Mouse (Mus musculus) CH12.LX (cell line): Measurements from ENCODE around the gene Mpz. TPM values are rescaled to one million over a fixed set of nuclear protein-coding genes. Genes with fewer than 3 reads are reported as not detected.

Experiments
- DNase-seq: peaks from one replicate; pipeline ENCODE4 v3.0.0-alpha.2; 2013; ENCODE audit errors: extremely low read depth
- H3K27ac ChIP-seq: 2 replicates; pipeline ENCODE4 v1.5.1; 2012; ENCODE audit warnings: low read depth, mild to moderate bottlenecking, control low read depth, moderate library complexity; ENCODE audit not compliant: insufficient read depth
- H3K27me3 ChIP-seq: replicated peaks from 2 replicates; pipeline ENCODE3; 2012; ENCODE audit warnings: inconsistent platforms
- H3K36me3 ChIP-seq, 2 experiments: replicated peaks in 1 of 2; 2 replicates each; pipeline versions ENCODE3 to v1.6.1; 2012; ENCODE audit warnings: inconsistent platforms in 1 of 2, low read length in 1 of 2, mild to moderate bottlenecking in 1 of 2, mixed read lengths in 1 of 2, moderate library complexity in 1 of 2; ENCODE audit not compliant: control insufficient read depth in 1 of 2, insufficient read depth in 1 of 2
- H3K4me1 ChIP-seq, 2 experiments: 2 replicates each; pipeline ENCODE4 v1.6.1; 2012; ENCODE audit warnings: inconsistent platforms in 1 of 2, moderate library complexity in 1 of 2; ENCODE audit not compliant: insufficient read depth in 2 of 2, control insufficient read depth in 1 of 2
- H3K4me2 ChIP-seq: 2 replicates; pipeline ENCODE4 v1.6.1; 2012; ENCODE audit warnings: low read depth, mild to moderate bottlenecking, control low read depth; ENCODE audit not compliant: poor library complexity, insufficient read depth, severe bottlenecking
- H3K4me3 ChIP-seq, 3 experiments: fragments of 150-350 bp in 1 of 3; sonication (generic) in 1 of 3; replicated peaks in 1 of 3; 2 replicates each; pipeline versions ENCODE3 to v1.5.1; 2011 to 2012; ENCODE audit warnings: low read depth in 2 of 3, low read length in 2 of 3, mild to moderate bottlenecking in 2 of 3, moderate library complexity in 2 of 3, control low read depth in 1 of 3, improper control_type of control experiment in 1 of 3, inconsistent platforms in 1 of 3, mixed read lengths in 1 of 3; ENCODE audit not compliant: poor library complexity in 1 of 3
- H3K79me2 ChIP-seq: replicated peaks from 2 replicates; pipeline ENCODE4 v1.6.1; 2012; ENCODE audit warnings: mild to moderate bottlenecking, moderate library complexity; ENCODE audit not compliant: control insufficient read depth, poor library complexity, insufficient read depth, severe bottlenecking; ENCODE audit errors: extremely low read depth
- H3K9ac ChIP-seq: 2 replicates; pipeline ENCODE4 v1.6.1; 2012; ENCODE audit warnings: low read depth, mild to moderate bottlenecking, control low read depth, moderate library complexity; ENCODE audit not compliant: insufficient read depth
- H3K9me3 ChIP-seq: replicated peaks from 2 replicates; pipeline ENCODE3; 2012; ENCODE audit warnings: low read length, inconsistent platforms, mixed read lengths
- BHLHE40 ChIP-seq: IDR thresholded peaks from 2 replicates; pipeline ENCODE4 v1.6.1; 2011; ENCODE audit warnings: mild to moderate bottlenecking, low read depth, low read length, improper control_type of control experiment
- CHD2 ChIP-seq: IDR thresholded peaks from 2 replicates; pipeline ENCODE4 v1.6.1; 2011; ENCODE audit warnings: low read length, improper control_type of control experiment
- E2F4 ChIP-seq: IDR thresholded peaks from 2 replicates; pipeline ENCODE4 v1.6.1; 2011; ENCODE audit warnings: low read depth, low read length, improper control_type of control experiment; ENCODE audit not compliant: insufficient replicate concordance
- ETS1 ChIP-seq: conservative IDR thresholded peaks from 2 replicates; pipeline ENCODE4 v1.6.1; 2012; ENCODE audit warnings: low read depth, mild to moderate bottlenecking, inconsistent platforms, low read length, improper control_type of control experiment, moderate library complexity
- JUND ChIP-seq: conservative IDR thresholded peaks from 2 replicates; pipeline ENCODE4 v1.6.1; 2011; ENCODE audit warnings: low read depth, low read length, improper control_type of control experiment
- KAT2A ChIP-seq: IDR thresholded peaks from 2 replicates; pipeline ENCODE4 v1.6.1; 2012; ENCODE audit warnings: low read length, improper control_type of control experiment, inconsistent platforms; ENCODE audit not compliant: insufficient replicate concordance
- MAX ChIP-seq: IDR thresholded peaks from 2 replicates; pipeline ENCODE4 v1.6.1; 2011; ENCODE audit warnings: low read length, improper control_type of control experiment
- MAZ ChIP-seq: IDR thresholded peaks from 2 replicates; pipeline ENCODE4 v1.6.1; 2012; ENCODE audit warnings: low read depth, mild to moderate bottlenecking, inconsistent platforms, low read length, improper control_type of control experiment, moderate library complexity
- MXI1 ChIP-seq: IDR thresholded peaks from 2 replicates; pipeline ENCODE4 v1.6.1; 2011; ENCODE audit warnings: mild to moderate bottlenecking, low read depth, low read length, improper control_type of control experiment
- NELFE ChIP-seq: IDR thresholded peaks from 2 replicates; pipeline ENCODE4 v1.6.1; 2011; ENCODE audit warnings: low read depth, low read length, improper control_type of control experiment
- NRF1 ChIP-seq: IDR thresholded peaks from 2 replicates; pipeline ENCODE4 v1.6.1; 2014; ENCODE audit warnings: low read depth, mild to moderate bottlenecking, inconsistent platforms, low read length, improper control_type of control experiment, moderate library complexity
- PAX5 ChIP-seq: IDR thresholded peaks from 2 replicates; pipeline ENCODE4 v1.6.1; 2012; ENCODE audit warnings: low read length, inconsistent platforms, mixed read lengths
- RCOR1 ChIP-seq: conservative IDR thresholded peaks from 2 replicates; pipeline ENCODE4 v1.6.1; 2012; ENCODE audit warnings: low read depth, mild to moderate bottlenecking, inconsistent platforms, low read length, improper control_type of control experiment
- SMC3 ChIP-seq: IDR thresholded peaks from 2 replicates; pipeline ENCODE4 v1.6.1; 2011; ENCODE audit warnings: low read depth, low read length, improper control_type of control experiment
- TBP ChIP-seq: conservative IDR thresholded peaks from 2 replicates; pipeline ENCODE4 v1.6.1; 2011; ENCODE audit warnings: low read depth, low read length, improper control_type of control experiment
- TCF12 ChIP-seq: IDR thresholded peaks from 2 replicates; pipeline ENCODE4 v1.6.1; 2014; ENCODE audit warnings: low read depth, mild to moderate bottlenecking, inconsistent platforms, low read length, improper control_type of control experiment
- UBTF ChIP-seq: IDR thresholded peaks from 2 replicates; pipeline ENCODE4 v1.6.1; 2012; ENCODE audit warnings: low read depth, mild to moderate bottlenecking, inconsistent platforms, low read length, improper control_type of control experiment, moderate library complexity
- USF1 ChIP-seq: IDR thresholded peaks from 2 replicates; pipeline ENCODE4 v1.6.1; 2014; ENCODE audit warnings: low read depth, mild to moderate bottlenecking, inconsistent platforms, low read length, improper control_type of control experiment
- ZC3H11A ChIP-seq: IDR thresholded peaks from 2 replicates; pipeline ENCODE4 v1.6.1; 2012; ENCODE audit warnings: low read depth, mild to moderate bottlenecking, inconsistent platforms, low read length, improper control_type of control experiment
- ZKSCAN1 ChIP-seq: IDR thresholded peaks from 2 replicates; pipeline ENCODE4 v1.6.1; 2012; ENCODE audit warnings: low read depth, inconsistent platforms, low read length, improper control_type of control experiment, borderline replicate concordance
- dilution Hi-C: fragments of 300-500 bp; cut with MboI; formaldehyde crosslinking; loops from 2 replicates; pipeline ENCODE4 v1.14.3; 2020; ENCODE audit warnings: low sequenced_read_pairs; ENCODE audit not compliant: extremely low pct_unique_long_range_greater_than_20kb, extremely low pct_ligation_motif_present
- in situ Hi-C: fragments of 300-500 bp; cut with MboI; formaldehyde crosslinking; loops from 3 replicates; pipeline ENCODE4 v1.14.3; 2019; ENCODE audit warnings: low sequenced_read_pairs, low pct_ligation_motif_present, low pct_unique_long_range_greater_than_20kb, mixed read lengths
- polyA plus RNA-seq: library from polyadenylated mRNA; unstranded; fragments of >175 nt; gene quantifications from 2 replicates; pipeline ENCODE4 v1.2.1, GENCODE M21; 2012; ENCODE audit warnings: low read depth; ENCODE audit not compliant: insufficient read length
- total RNA-seq, 2 experiments: library from RNA; depleted of rRNA; stranded (reverse); fragments of 300-350 nt in 1 of 2; fragments of >200 nt in 1 of 2; gene quantifications; 2 replicates each; pipeline ENCODE4 v1.2.3; 2012 to 2014

Mpz gene
- total and polyA plus RNA-seq, 3 experiments, result 0.21 to 0.49 TPM; not detected in 1

- no peaks in the 10 kb centered on the region for H3K36me3 ChIP-seq
- H3K27ac ChIP-seq, result no peak overlapping the region
- no peak overlapping the region for H3K4me3 ChIP-seq
- H3K79me2 ChIP-seq, result no peaks in the 10 kb centered on the region
- DNase-seq, result no peak
- no peak overlapping the region for H3K4me2 ChIP-seq
- TF ChIP-seq NRF1 (no peak), JUND (no peak), MAZ (no peak), RCOR1 (no peak), SMC3 (no peak), PAX5 (no peak), BHLHE40 (no peak)
- dilution Hi-C loops, result no loop called here
- no peak overlapping the region for H3K9ac ChIP-seq
- in situ Hi-C loops, result no loop called here
- peaks cover 3 to 8% of the 10 kb centered on the region in 2 experiments for H3K4me1 ChIP-seq
- H3K27me3 ChIP-seq, result peaks cover 2% of the 10 kb centered on the region
- no peaks in the 10 kb centered on the region for H3K9me3 ChIP-seq
Measured at GRCm38 (mm10) chr1:171189046-171189445, 38.5 kb downstream of the Mpz start.

- Histone ChIP-seq H3K27ac (no peak overlapping the region), H3K79me2 (no peaks in the 10 kb centered on the region), H3K36me3 (no peaks in the 10 kb centered on the region), H3K4me2 (no peak overlapping the region), H3K4me1 (peaks cover 0 to 2% of the 10 kb centered on the region in 2 experiments; a peak in 1 of 4 replicates), H3K9ac (no peak overlapping the region), H3K27me3 (peaks cover 6% of the 10 kb centered on the region), H3K4me3 (no peak overlapping the region), H3K9me3 (no peaks in the 10 kb centered on the region)
- dilution Hi-C loops, result no loop called here
- no peak for DNase-seq
- in situ Hi-C loops, result no loop called here
- no peak for TF ChIP-seq TCF12
- no peak for TF ChIP-seq ZC3H11A
- no peak for TF ChIP-seq MXI1
- no peak for TF ChIP-seq E2F4
- no peak for TF ChIP-seq NRF1
- TF ChIP-seq KAT2A, result no peak
- TF ChIP-seq MAX, result no peak
- TF ChIP-seq NELFE, result no peak
- no peak for TF ChIP-seq USF1
- no peak for TF ChIP-seq ZKSCAN1
- no peak for TF ChIP-seq CHD2
- TF ChIP-seq UBTF, result no peak
- TF ChIP-seq ETS1, result no peak
- TF ChIP-seq TBP, result no peak
Measured at GRCm38 (mm10) chr1:171189476-171190114, 39.1 kb downstream of the Mpz start.
